Mouse (Mus musculus): Measurements from ENCODE around the gene Adamts12.

Adamts12 gene

GRCm38 (mm10) chr15:11082961-11083569 is 18.5 kb downstream of the Adamts12 start:
- no peak for DNase-seq (ENCODE audit: low read depth)

- DNase-seq (ENCODE audit: low read depth), result no peak
Measured at GRCm38 (mm10) chr15:11083678-11084077, 19.1 kb downstream of the Adamts12 start.

- peak; percentile 68 for DNase-seq (ENCODE audit: low read depth)
Measured at GRCm38 (mm10) chr15:11084241-11084992, 19.8 kb downstream of the Adamts12 start.

GRCm38 (mm10) chr15:11084993-11085365 is 20.4 kb downstream of the Adamts12 start:
- DNase-seq (ENCODE audit: low read depth), result peak; percentile 80

GRCm38 (mm10) chr15:11089494-11089893 is 24.9 kb downstream of the Adamts12 start:
- no peak for DNase-seq (ENCODE audit: low read depth)

GRCm38 (mm10) chr15:11095566-11095965 is 31.0 kb downstream of the Adamts12 start:
- DNase-seq (ENCODE audit: low read depth), result peak; percentile 78

GRCm38 (mm10) chr15:11097967-11098702 is 33.5 kb downstream of the Adamts12 start:
- DNase-seq (ENCODE audit: low read depth), result no peak

- no peak for DNase-seq (ENCODE audit: low read depth)
Measured at GRCm38 (mm10) chr15:11098940-11099339, 34.4 kb downstream of the Adamts12 start.

GRCm38 (mm10) chr15:11100917-11101316 is 36.3 kb downstream of the Adamts12 start:
- DNase-seq (ENCODE audit: low read depth), result no peak

GRCm38 (mm10) chr15:11105101-11105500 is 40.5 kb downstream of the Adamts12 start:
- no peak for DNase-seq (ENCODE audit: low read depth)

- DNase-seq (ENCODE audit: low read depth), result no peak
Measured at GRCm38 (mm10) chr15:11107376-11107775, 42.8 kb downstream of the Adamts12 start.

GRCm38 (mm10) chr15:11114631-11115197 is 50.1 kb downstream of the Adamts12 start:
- no peak for DNase-seq (ENCODE audit: low read depth)

- DNase-seq (ENCODE audit: low read depth), result no peak
Measured at GRCm38 (mm10) chr15:11116303-11116702, 51.7 kb downstream of the Adamts12 start.

GRCm38 (mm10) chr15:11116853-11117252 is 52.3 kb downstream of the Adamts12 start:
- DNase-seq (ENCODE audit: low read depth), result no peak

GRCm38 (mm10) chr15:11118371-11118770 is 53.8 kb downstream of the Adamts12 start:
- DNase-seq (ENCODE audit: low read depth), result peak; percentile 46

GRCm38 (mm10) chr15:11121721-11122120 is 57.1 kb downstream of the Adamts12 start:
- no peak for DNase-seq (ENCODE audit: low read depth)

- no peak for DNase-seq (ENCODE audit: low read depth)
Measured at GRCm38 (mm10) chr15:11125361-11125760, 60.8 kb downstream of the Adamts12 start.

GRCm38 (mm10) chr15:11128457-11128856 is 63.9 kb downstream of the Adamts12 start:
- no peak for DNase-seq (ENCODE audit: low read depth)

- no peak for DNase-seq (ENCODE audit: low read depth)
Measured at GRCm38 (mm10) chr15:11132586-11133558, 68.3 kb downstream of the Adamts12 start.

GRCm38 (mm10) chr15:11145581-11145980 is 81.0 kb downstream of the Adamts12 start:
- no peak for DNase-seq (ENCODE audit: low read depth)

GRCm38 (mm10) chr15:11159386-11159785 is 94.8 kb downstream of the Adamts12 start:
- no peak for DNase-seq (ENCODE audit: low read depth)

Data from fibroblast of lung, adult 2 months (primary cell).